Comparison of ENCODE assay signal across 7 mouse cellular contexts in the genomic region with DNA sequence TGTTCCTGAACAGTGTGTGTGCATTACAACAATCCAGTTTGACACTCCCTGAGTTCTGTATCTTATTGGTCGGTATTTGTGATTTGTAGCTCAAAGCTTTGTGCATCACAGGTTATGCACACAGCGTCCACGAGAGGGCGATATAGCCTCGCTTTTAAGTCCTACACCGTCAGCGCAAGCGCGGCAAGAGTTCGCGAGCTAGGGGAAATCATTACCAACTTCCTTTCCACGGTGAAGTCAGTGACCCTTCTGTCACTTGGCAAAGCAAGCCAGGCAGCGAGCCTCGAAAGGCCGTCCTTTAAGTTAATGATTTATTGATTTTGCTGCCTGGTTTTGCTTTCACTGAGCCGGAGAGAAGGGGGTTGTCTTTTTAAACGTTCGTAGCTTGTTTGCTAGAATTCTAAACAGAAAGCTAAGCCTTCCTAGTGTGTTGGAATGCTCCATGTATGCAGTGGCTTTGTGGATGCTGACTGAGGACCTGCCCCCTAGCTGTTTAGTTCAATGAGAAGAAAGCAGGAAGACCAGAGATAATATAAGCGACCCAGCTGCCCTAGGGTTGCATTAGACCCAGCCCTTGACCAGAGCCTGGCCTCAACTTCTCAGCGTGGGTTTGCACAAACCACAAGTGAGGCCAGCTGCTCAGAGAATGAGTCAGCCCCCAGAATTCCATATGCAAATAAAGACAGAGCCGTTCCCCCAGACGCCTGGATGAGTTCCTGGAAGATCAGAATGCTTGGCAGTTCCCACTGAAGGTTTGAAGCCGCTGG.
A peak's percentile ranks its signal among the peaks of the same experiment; 100 is the strongest.
DNase-seq lines count a peak whose midpoint lies in the region; ATAC-seq lines count a peak whose summit lies in the region.

No protein-coding gene starts in this region.

- no peaks in the 10 kb centered on the region for H3K9me3 ChIP-seq in embryonic facial prominence, embryonic 10.5 days
- no peaks in the 10 kb centered on the region for H3K9me3 ChIP-seq in limb, embryonic 11.5 days (ENCODE audit: control insufficient read depth, low read length)
- no peaks in the 10 kb centered on the region for H3K9me3 ChIP-seq in midbrain, embryonic 14.5 days (ENCODE audit: control insufficient read depth, low read length)

- H3K27ac ChIP-seq in embryonic facial prominence, embryonic 10.5 days (replicated peaks): peak overlapping the region; percentile 76
- 0 out of 2 replicates have a peak overlapping the region, but pooled peaks have one; percentile 26 for H3K27ac ChIP-seq in limb, embryonic 11.5 days (replicated peaks; ENCODE audit: low read depth, low read length)
- peak overlapping the region; percentile 22; the same call in 1 of the 2 replicates for H3K27ac ChIP-seq in midbrain, embryonic 14.5 days (replicated peaks; ENCODE audit: low read depth, low read length)

- DNase-seq in adrenal gland, postnatal 10 days: peak; percentile 92
- peak; percentile 90 for DNase-seq in embryonic facial prominence, embryonic 10.5 days (ENCODE audit: low spot score)
- DNase-seq in heart, adult 11 months: peak; percentile 98
- DNase-seq in kidney, adult 18-20 months: peak; percentile 93
- DNase-seq in limb, embryonic 11.5 days (ENCODE audit: low spot score): peak; percentile 92
- peak; percentile 97 for DNase-seq in midbrain, embryonic 14.5 days
- DNase-seq in spleen, adult 18-20 months: peak; percentile 71 to 84

- H3K27me3 ChIP-seq in embryonic facial prominence, embryonic 10.5 days (replicated peaks; ENCODE audit: low read depth, poor library complexity, severe bottlenecking): no peaks in the 10 kb centered on the region
- no peaks in the 10 kb centered on the region for H3K27me3 ChIP-seq in limb, embryonic 11.5 days (ENCODE audit: control insufficient read depth, insufficient read depth, low read length)
- H3K27me3 ChIP-seq in midbrain, embryonic 14.5 days (ENCODE audit: control insufficient read depth, insufficient read depth, low read length): no peaks in the 10 kb centered on the region

- H3K36me3 ChIP-seq in embryonic facial prominence, embryonic 10.5 days (replicated peaks): no peaks in the 10 kb centered on the region
- no peaks in the 10 kb centered on the region for H3K36me3 ChIP-seq in limb, embryonic 11.5 days (ENCODE audit: control insufficient read depth, insufficient read depth, low read length)
- H3K36me3 ChIP-seq in midbrain, embryonic 14.5 days (ENCODE audit: control insufficient read depth, insufficient read depth, low read length): no peaks in the 10 kb centered on the region

- H3K4me3 ChIP-seq in embryonic facial prominence, embryonic 10.5 days: peak overlapping the region; percentile 45
- H3K4me3 ChIP-seq in limb, embryonic 11.5 days (ENCODE audit: low read depth, low read length): no peak overlapping the region
- H3K4me3 ChIP-seq in midbrain, embryonic 14.5 days (replicated peaks; ENCODE audit: low read depth, low read length): peak overlapping the region; percentile 19; the same call in 1 of the 2 replicates

- no peak overlapping the region for H3K9ac ChIP-seq in limb, embryonic 11.5 days (ENCODE audit: low read length)
- no peak overlapping the region for H3K9ac ChIP-seq in midbrain, embryonic 14.5 days (replicated peaks; ENCODE audit: low read length)

- 12% methylated on average over 23 of the region's 23 CpGs for WGBS in embryonic facial prominence, embryonic 10.5 days
- WGBS in limb, embryonic 11.5 days: 8% methylated on average over 23 of the region's 23 CpGs
- WGBS in midbrain, embryonic 14.5 days: 10% methylated on average over 23 of the region's 23 CpGs

- ATAC-seq in limb, embryonic 11.5 days (ENCODE audit: insufficient number of reproducible peaks, low FRiP score, low TSS enrichment, low read depth): peak; percentile 76
- ATAC-seq in midbrain, embryonic 14.5 days (ENCODE audit: low FRiP score, low TSS enrichment): peak; percentile 73

- peaks cover 20% of the 10 kb centered on the region for H3K4me1 ChIP-seq in embryonic facial prominence, embryonic 10.5 days
- peaks cover 4% of the 10 kb centered on the region; the same call in 1 of the 2 replicates for H3K4me1 ChIP-seq in limb, embryonic 11.5 days (ENCODE audit: control insufficient read depth, insufficient read depth, low read length)
- no peaks in the 10 kb centered on the region for H3K4me1 ChIP-seq in midbrain, embryonic 14.5 days (ENCODE audit: control insufficient read depth, insufficient read depth, low read length)

- H3K4me2 ChIP-seq in limb, embryonic 11.5 days (ENCODE audit: low read depth, severe bottlenecking): peak overlapping the region; percentile 36
- peak overlapping the region; percentile 54 for H3K4me2 ChIP-seq in midbrain, embryonic 14.5 days (ENCODE audit: low read length)

Comparison
In these comparisons a context has a peak if more than half of its experiments do, and no peak if none do; other contexts are left out.
1. H3K27ac ChIP-seq: peak in every context shown above with its lines; median percentile 76 in embryonic facial prominence, embryonic 10.5 days; 26 in limb, embryonic 11.5 days; 22 in midbrain, embryonic 14.5 days.